Mouse (Mus musculus): ENCODE data around the gene Colgalt1.

GRCm38 (mm10) chr8:71633981-71634667 is 23.3 kb downstream of the Colgalt1 start:
- TF ChIP-seq CTCF (IDR thresholded peaks at IDR 0.05; ENCODE audit: control insufficient read depth, insufficient read depth, insufficient replicate concordance, low read depth, low read length) (no peak), POLR2A (IDR thresholded peaks at IDR 0.05; ENCODE audit: control insufficient read depth, low read depth, low read length) (no peak)

Data from testis, adult 2 months (tissue).